Mouse (Mus musculus): Measurements from ENCODE around the gene Ppm1a.
A peak's percentile ranks its signal among the peaks of the same experiment; 100 is the strongest.

Gene Ppm1a

DNA sequence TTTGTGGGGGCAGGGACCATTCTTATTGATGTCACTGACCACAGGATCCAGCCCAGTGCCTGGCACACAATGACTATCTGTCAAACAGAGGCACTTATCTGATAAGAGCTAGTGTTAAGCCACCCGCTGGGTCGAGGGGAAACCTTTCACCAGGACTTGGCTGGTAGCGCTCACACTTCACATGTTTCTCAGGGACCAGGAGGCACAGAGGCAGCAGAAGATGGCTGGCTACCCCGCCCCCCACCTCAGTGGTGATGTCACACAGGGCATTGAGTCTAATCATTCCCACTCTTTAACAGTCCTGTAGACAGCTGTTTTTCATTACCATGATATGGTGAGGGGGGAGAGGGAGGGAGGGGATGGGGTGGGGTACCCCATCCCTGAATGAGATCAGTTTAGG, at the start of gene Ppm1a:
Gene Ppm1a (plus strand): TSS at position 370 of the 400 bp plus-strand sequence.
- DNase-seq (ENCODE audit: low read depth, low spot score), result no peak

DNA sequence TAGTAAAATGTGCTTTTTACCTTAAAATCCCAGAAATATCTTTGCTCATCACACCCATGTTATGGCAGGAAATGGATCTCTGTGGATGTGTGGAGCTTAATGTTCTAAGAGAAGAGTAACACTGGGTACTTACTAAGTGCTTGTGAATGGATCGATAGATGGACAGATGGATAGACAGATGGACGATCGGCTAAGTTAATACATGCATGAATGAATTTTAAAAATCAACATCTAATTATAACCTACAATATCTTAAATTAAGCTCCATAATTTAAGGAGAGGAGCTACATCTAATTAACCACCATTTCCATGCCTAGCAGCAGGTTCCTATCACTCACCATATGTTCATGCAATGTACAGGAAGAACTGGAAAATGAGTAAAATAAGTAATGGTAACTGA, 47.3 kb upstream of the Ppm1a start:
- DNase-seq (ENCODE audit: low read depth, low spot score), result no peak

DNA sequence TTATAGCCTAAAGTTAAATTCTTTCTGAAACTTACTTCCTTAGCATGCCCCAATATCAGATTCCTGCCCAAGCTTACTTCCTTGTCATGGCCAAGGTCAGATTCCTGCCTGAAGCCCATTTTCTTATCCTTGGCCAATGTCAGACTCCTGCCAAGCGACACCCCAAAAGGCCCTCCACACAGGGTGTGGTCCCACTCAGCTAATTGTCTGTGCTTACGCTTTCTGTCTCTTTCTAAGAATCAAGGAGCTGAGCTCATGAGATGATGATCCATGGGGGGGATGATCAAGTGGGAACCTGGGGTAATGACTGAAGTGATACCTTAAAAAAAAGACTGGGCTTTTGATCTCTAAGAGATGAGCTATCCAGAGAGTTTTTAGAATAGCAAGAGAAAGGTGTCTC, 42.4 kb upstream of the Ppm1a start:
- DNase-seq (ENCODE audit: low read depth, low spot score), result no peak

DNA sequence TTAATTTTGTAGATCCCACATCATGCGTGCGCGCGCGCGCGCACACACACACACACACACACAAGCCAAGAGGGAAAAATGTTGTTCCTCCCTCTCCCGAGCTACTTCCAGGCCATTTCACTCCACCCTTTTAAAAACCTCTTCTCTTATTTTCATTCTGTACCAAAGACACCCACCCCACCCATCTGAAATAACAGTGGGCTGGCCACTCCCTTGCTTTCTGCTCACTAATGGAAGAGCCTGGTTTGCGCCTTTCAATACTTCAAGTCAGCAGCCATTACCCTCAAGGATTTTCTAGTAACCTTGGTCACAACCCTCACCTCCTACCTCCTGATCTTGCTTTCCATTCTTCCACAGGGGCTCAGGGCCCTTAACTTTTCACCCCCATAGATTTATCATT, 41.4 kb upstream of the Ppm1a start:
- no peak for DNase-seq (ENCODE audit: low read depth, low spot score)

- no peak for DNase-seq (ENCODE audit: low read depth, low spot score)
Observed at GRCm38 (mm10) chr12:72719046-72719445, 38.2 kb upstream of the Ppm1a start.

DNA sequence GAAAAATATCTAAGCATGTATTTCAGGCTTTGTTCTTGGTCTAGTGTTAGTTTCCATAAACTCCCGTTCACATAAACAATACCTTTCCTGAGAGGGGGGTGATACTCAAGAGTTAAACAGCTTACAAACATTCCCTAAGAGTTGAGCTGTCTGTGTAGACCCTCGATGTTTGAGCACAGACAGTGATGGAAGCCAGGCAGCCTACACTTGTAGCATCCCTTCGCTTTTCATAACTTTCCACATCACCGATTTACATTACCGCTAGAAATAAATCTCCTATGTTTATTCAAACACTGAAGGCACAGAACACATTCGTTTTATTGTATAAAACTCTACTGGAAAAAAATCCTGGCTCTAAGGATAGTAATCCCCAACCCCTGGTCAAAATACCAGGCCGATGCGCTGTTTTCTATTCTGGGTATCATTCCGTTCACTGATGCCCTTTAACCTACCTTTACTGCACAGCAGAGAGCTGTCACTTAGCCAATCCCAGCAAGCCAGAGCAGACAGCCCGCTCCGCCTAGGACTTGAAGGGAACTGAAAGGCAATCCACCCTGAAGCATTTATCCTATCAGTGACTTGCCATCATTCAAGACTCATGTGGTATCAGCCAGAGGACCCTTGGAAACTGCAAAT, 37.7 kb upstream of the Ppm1a start:
- DNase-seq (ENCODE audit: low read depth, low spot score), result no peak

DNA sequence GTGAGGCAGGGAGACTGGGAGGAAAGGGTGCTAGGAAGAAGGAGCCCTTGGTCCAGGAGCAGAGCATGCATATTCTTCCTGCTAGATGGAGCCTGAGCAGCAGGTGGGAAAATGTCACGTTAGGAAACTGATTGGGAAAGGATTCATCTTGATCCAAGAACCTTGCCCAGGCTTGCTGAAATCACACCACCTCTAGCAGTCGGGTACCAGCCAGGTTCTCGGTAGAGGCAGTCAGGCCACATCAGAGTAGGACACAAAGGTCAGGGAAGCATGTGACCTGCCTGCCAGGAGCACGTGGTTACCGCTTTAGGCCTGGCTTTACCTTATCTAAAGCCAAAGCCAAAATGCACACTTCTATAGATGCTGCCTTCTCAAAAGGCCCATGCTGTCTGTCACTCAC, 35.5 kb upstream of the Ppm1a start:
- DNase-seq (ENCODE audit: low read depth, low spot score), result no peak

- DNase-seq (ENCODE audit: low read depth, low spot score), result no peak
Observed at GRCm38 (mm10) chr12:72723965-72724364, 33.3 kb upstream of the Ppm1a start.

DNA sequence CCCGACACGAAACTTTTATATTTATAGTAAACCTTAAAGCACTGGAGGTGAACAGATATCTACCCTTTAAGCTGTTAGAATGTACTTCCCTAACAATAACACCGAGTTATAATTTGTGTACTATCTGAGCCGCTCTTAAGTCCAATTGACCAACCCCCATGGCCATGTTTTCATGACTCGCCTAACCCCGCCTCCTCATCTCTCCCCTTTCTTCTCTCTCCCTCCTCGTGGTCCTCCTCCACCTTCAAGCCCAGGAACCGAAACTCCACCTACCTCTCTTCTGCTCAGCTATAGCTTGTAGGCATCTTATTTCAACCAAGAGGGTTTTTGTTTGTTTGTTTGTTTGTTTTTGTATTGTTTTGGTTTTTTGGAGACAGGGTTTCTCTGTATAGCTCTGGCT, 30.2 kb upstream of the Ppm1a start:
- DNase-seq (ENCODE audit: low read depth, low spot score), result no peak

GRCm38 (mm10) chr12:72727611-72728010, 29.6 kb upstream of the Ppm1a start:
- DNase-seq (ENCODE audit: low read depth, low spot score), result no peak

- DNase-seq (ENCODE audit: low read depth, low spot score), result no peak
Observed at GRCm38 (mm10) chr12:72734112-72734511, 23.1 kb upstream of the Ppm1a start.

DNA sequence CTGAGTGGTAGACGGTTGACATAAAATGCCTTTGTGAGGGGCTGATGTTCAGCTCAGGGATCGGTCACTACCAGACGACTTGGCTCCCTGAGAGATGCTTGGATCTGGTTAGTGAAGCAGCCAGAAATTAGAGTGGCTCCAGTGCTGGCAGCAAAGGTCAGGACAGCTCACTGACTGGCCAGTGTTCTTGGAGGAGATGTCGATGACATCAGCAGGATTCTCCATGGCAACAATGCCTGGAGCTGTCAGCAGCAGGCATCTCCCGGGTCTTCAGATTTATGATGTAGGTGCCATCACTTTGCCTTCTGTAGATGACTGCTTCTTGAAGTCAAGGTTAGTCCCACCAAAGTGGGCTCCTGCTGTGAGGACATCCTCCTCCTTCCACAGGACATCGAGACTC, 16.1 kb upstream of the Ppm1a start:
- DNase-seq (ENCODE audit: low read depth, low spot score), result no peak

GRCm38 (mm10) chr12:72744803-72745360, 12.4 kb upstream of the Ppm1a start:
- DNase-seq (ENCODE audit: low read depth, low spot score), result no peak

- DNase-seq (ENCODE audit: low read depth, low spot score), result no peak
Observed at GRCm38 (mm10) chr12:72745486-72745885, 11.8 kb upstream of the Ppm1a start.

DNA sequence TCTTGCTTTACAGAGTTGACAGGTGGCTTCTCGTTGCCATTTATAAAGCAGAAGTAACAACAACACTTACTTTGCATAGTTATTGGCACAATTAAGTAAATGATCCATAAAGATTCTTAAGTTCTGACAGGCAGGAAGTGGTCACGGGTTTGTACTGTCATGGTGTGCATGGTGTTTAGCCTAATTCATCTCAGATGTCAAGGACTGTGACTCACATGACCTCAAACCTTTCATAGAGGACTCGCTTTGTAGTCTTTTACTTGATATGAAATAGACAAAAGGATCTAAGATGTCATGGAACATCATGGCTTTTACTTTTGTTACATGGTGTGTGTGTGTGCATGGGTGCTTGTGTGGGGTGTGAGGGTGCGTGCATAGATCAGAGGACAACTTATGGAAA, 8.9 kb upstream of the Ppm1a start:
- DNase-seq (ENCODE audit: low read depth, low spot score), result no peak

- no peak for DNase-seq (ENCODE audit: low read depth, low spot score)
Observed at GRCm38 (mm10) chr12:72748841-72749240, 8.4 kb upstream of the Ppm1a start.

DNA sequence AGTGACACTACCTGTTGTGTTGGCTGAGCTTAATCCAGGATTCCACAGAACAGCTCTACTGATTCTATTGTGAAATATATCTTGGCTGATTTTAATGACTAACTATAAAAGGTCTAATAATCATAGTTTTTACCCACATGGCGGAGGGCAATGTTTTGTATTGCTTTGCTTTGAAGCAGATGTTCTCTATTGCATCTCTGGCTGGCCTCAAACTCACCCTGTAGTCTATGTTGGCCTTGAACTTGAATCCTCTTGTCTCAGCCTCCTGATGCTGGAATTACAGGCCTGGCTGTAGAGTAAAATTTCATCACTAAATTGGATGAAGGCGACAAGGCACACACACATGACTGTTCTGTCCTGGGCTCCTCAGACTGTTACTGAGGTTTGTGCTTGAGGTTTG, 7.8 kb upstream of the Ppm1a start:
- DNase-seq (ENCODE audit: low read depth, low spot score), result no peak

DNA sequence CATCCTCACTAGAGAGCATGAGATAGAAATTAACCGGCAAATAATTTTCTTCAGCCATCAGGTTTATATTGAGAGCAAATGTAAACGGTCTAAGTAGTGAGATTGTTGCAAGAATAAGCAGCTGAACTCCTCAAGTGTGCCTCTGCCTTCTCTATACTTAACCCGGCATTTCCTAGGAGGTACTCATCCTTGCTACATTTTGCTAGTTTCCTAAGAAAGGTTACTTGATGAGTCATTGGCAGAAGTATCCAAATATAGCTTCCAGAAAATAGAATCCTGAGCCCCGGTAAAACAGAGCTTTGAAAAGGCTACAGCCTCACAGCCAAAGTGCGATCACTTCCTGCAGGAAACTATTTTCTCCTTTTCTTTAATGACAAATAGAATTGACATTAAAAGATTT, 7.2 kb upstream of the Ppm1a start:
- no peak for DNase-seq (ENCODE audit: low read depth, low spot score)

DNA sequence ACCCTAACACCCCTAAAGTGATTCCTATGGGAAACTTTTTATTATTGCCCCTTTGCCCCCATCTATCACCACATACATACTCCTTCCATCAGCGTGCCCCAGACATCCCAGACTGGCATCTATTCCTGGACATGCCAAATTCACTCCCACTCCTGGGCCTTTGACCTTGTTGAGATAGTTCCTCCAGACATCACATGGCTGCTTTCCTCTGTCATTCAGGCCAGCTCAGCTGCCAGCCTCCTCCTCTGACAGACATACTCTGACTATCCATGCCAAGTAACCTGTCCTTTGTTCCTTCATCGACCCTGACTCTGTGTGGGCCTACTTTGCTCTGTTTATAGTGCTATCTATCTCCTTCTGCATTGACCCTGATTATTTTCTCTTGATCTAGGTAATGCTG, 6.6 kb upstream of the Ppm1a start:
- DNase-seq (ENCODE audit: low read depth, low spot score), result no peak

GRCm38 (mm10) chr12:72757596-72757995, 341 bp downstream of the Ppm1a start:
- DNase-seq (ENCODE audit: low read depth, low spot score), result no peak

DNA sequence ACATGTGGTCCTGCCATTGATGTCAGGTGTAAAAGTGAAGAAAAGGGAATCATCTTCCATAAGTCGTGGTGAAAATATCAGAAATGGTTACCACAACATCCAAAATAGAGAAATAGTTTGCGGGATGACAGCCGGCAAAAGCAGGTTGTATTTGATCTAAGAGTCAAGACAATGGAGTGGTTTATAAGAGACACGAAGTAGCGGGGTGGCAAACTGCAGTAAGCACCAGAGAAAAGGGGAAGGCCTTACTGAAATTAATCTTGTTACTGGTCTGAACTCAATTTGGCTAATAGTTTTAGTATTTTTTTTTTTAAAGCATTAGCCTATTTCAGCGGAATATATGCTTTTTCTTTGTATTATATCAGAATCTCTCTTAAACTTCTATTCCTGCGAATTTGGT, 2.7 kb downstream of the Ppm1a start:
- DNase-seq (ENCODE audit: low read depth, low spot score), result no peak

DNA sequence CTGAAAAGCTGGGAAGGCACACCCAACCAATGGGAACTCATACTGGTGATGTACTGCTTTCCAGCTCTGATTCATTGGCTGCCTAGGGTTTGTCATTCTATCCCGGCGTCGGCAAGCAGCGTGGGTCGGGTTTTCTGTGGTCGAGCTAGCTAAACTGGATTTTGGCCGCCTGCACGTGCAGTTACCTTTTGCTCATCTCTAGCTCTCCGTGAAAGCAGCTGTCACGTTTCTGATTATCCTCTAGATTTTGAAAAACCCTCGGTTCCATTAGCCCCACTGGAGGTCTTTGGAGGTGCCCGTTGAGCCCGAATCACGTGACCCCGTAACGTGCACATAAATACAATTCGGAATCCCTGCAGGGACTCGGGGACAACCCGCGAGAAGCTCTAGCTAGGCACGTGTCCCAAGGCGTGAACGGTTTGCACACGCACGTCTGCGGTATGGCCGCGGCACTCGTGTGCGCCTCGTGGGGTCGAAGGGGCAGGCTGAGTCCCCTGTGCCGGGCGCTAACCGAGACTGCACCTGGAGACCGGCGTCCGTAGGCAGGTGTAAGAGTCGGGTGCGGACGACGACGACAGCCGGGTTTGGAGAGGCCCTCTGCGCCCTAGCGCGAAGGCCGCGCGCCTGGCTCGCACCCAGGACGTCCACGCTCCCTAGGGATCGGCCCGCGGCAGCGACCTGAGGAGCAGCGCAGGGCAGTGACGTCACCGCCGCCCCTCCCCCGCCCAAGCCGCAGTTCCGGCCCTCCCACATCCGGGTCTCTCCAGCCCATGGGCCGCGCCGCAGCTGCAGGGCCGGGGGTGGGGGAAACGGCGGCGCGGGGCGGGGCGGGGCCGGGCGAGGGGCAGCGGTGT, 3.3 kb downstream of the Ppm1a start:
- DNase-seq (ENCODE audit: low read depth, low spot score), result peak; percentile 83

DNA sequence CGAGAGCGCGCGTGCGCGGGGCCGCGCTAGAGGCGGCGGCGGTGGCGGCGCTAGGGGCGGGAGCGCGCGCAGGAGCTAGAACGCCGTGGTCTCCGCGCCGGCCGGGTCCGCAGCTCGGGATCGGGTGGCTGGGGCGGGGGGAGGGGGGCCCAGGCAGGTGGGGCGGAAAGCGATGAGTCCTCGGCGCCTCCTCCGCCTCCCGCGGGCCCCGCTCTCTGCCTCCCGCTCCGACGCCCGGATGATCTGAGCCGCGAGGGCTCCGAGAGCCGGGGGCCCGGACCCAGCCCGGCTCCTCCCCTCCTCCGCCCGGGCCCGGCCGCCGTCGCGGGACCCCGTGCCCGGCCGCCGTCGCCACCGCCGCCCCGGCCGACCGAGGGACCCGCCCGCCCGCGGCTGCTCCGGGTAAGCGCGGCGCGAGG, 4.0 kb downstream of the Ppm1a start:
- DNase-seq (ENCODE audit: low read depth, low spot score), result no peak

All from WW6 (cell line).